ENCODE assay signal across 7 mouse cellular contexts in genomic region chr2:72981075-72981420, GRCm38 (mm10). TPM values are rescaled to one million over a fixed set of nuclear protein-coding genes. Genes with fewer than 3 reads are reported as not detected.
DNase-seq lines count a peak whose midpoint lies in the region; ATAC-seq and TF ChIP-seq lines count a peak whose summit lies in the region.

No protein-coding gene starts in this region.

- H3K36me3 ChIP-seq in lung, embryonic 15.5 days: 0 out of 2 replicates have a peak, but pooled peaks cover 2% of the 10 kb centered on the region
- peaks cover 8% of the 10 kb centered on the region for H3K36me3 ChIP-seq in forebrain, embryonic 10.5 days (replicated peaks)
- peaks cover 1% of the 10 kb centered on the region; the same call in 1 of the 2 replicates for H3K36me3 ChIP-seq in limb, embryonic 12.5 days
- peaks cover 2% of the 10 kb centered on the region; the same call in 1 of the 2 replicates for H3K36me3 ChIP-seq in small intestine, adult 2 months (ENCODE audit: control insufficient read depth, insufficient read depth, low read length)

- peak overlapping the region; percentile 99 for H3K9ac ChIP-seq in lung, embryonic 15.5 days
- peak overlapping the region; percentile 100 for H3K9ac ChIP-seq in limb, embryonic 12.5 days (replicated peaks)

- no peak for DNase-seq in lung, adult 18-20 months
- DNase-seq in forebrain, embryonic 10.5 days (ENCODE audit: extremely low spot score, low spot score): no peak
- DNase-seq in left cerebral cortex, adult 9 months (ENCODE audit: low spot score in 2 of 2): no peak
- DNase-seq in spleen, adult 18-20 months: no peak

- H3K4me2 ChIP-seq in lung, embryonic 15.5 days: peak overlapping the region; percentile 72
- peak overlapping the region; percentile 68 for H3K4me2 ChIP-seq in limb, embryonic 12.5 days

- H3K27ac ChIP-seq in lung, embryonic 15.5 days: peak overlapping the region; percentile 100
- peak overlapping the region; percentile 99 for H3K27ac ChIP-seq in forebrain, embryonic 10.5 days
- H3K27ac ChIP-seq in limb, embryonic 12.5 days: peak overlapping the region; percentile 100
- peak overlapping the region; percentile 100 for H3K27ac ChIP-seq in small intestine, adult 2 months (ENCODE audit: insufficient read depth, low read depth, low read length)

- peaks cover 17% of the 10 kb centered on the region for H3K4me1 ChIP-seq in lung, embryonic 15.5 days
- peaks cover 26% of the 10 kb centered on the region for H3K4me1 ChIP-seq in forebrain, embryonic 10.5 days
- H3K4me1 ChIP-seq in limb, embryonic 12.5 days (replicated peaks): peaks cover 24% of the 10 kb centered on the region
- peaks cover 5% of the 10 kb centered on the region; the same call in 1 of the 2 replicates for H3K4me1 ChIP-seq in small intestine, adult 2 months (ENCODE audit: control insufficient read depth, insufficient read depth, insufficient read length, low read length)

- no peaks in the 10 kb centered on the region for H3K9me3 ChIP-seq in lung, embryonic 15.5 days
- no peaks in the 10 kb centered on the region for H3K9me3 ChIP-seq in forebrain, embryonic 10.5 days
- H3K9me3 ChIP-seq in limb, embryonic 12.5 days: no peaks in the 10 kb centered on the region

- H3K4me3 ChIP-seq in lung, embryonic 15.5 days: peak overlapping the region; percentile 84
- peak overlapping the region; percentile 71 for H3K4me3 ChIP-seq in forebrain, embryonic 10.5 days
- H3K4me3 ChIP-seq in limb, embryonic 12.5 days (replicated peaks): peak overlapping the region; percentile 97
- H3K4me3 ChIP-seq in small intestine, adult 2 months (ENCODE audit: low read depth, low read length): peak overlapping the region; percentile 91

- no peak for ATAC-seq in lung, embryonic 15.5 days (ENCODE audit: borderline replicate concordance, extremely low read depth, low FRiP score, low TSS enrichment)
- no peak for ATAC-seq in limb, embryonic 12.5 days (ENCODE audit: insufficient number of reproducible peaks, insufficient read depth, low FRiP score, low TSS enrichment, low read depth)

- TF ChIP-seq POLR2A in small intestine, adult 2 months (IDR thresholded peaks at IDR 0.05; ENCODE audit: low read depth, low read length): no peak

- H3K27me3 ChIP-seq in lung, embryonic 15.5 days: no peaks in the 10 kb centered on the region
- H3K27me3 ChIP-seq in forebrain, embryonic 10.5 days (ENCODE audit: poor library complexity, severe bottlenecking): no peaks in the 10 kb centered on the region
- no peaks in the 10 kb centered on the region for H3K27me3 ChIP-seq in limb, embryonic 12.5 days
- no peaks in the 10 kb centered on the region for H3K27me3 ChIP-seq in small intestine, adult 2 months (ENCODE audit: control insufficient read depth, insufficient read depth, low read length)

- 6% methylated on average over 3 of the region's 3 CpGs for WGBS in lung, embryonic 15.5 days
- 12% methylated on average over 3 of the region's 3 CpGs for WGBS in forebrain, embryonic 10.5 days
- WGBS in limb, embryonic 12.5 days: 24% methylated on average over 3 of the region's 3 CpGs
- 5% methylated on average over 3 of the region's 3 CpGs for WGBS in small intestine, adult 2 months

- no peak for TF ChIP-seq CTCF in small intestine, adult 2 months (IDR thresholded peaks at IDR 0.05; ENCODE audit: extremely low read depth, insufficient read length, insufficient replicate concordance, low read depth, low read length)

RNA-seq across cellular contexts. Expression of gene Sp3, which starts 0.8 kb away (rescaled TPM):
- 57.5 and 59.1 TPM in 2 replicates for polyA plus RNA-seq in lung, embryonic 15.5 days (2015; fragmentation: Nextera tagmentation; extraction: Ambion mirVana)
- 46.4 and 47.5 TPM in 2 replicates for polyA plus RNA-seq in forebrain, embryonic 10.5 days (2016; fragmentation: Nextera tagmentation; extraction: Ambion mirVana)
- 74.7 and 81.1 TPM in 2 replicates for polyA plus RNA-seq in limb, embryonic 12.5 days (2016; fragmentation: Nextera tagmentation; extraction: Ambion mirVana)
- polyA plus RNA-seq in small intestine, adult 2 months (2012; rRNA removed): 6.6 and 14.2 TPM in 2 replicates

RNA-seq across cellular contexts. Expression of gene Gm11084, which starts 5.5 kb away (rescaled TPM):
- polyA plus RNA-seq in lung, embryonic 15.5 days (2015; fragmentation: Nextera tagmentation; extraction: Ambion mirVana): not detected in 2 replicates
- polyA plus RNA-seq in forebrain, embryonic 10.5 days (2016; fragmentation: Nextera tagmentation; extraction: Ambion mirVana): not detected in 2 replicates
- polyA plus RNA-seq in limb, embryonic 12.5 days (2016; fragmentation: Nextera tagmentation; extraction: Ambion mirVana): not detected in 2 replicates
- not detected in 2 replicates for polyA plus RNA-seq in small intestine, adult 2 months (2012; rRNA removed)
